Mouse (Mus musculus): Measurements from ENCODE around the gene Gna15.

Gna15 gene

DNA sequence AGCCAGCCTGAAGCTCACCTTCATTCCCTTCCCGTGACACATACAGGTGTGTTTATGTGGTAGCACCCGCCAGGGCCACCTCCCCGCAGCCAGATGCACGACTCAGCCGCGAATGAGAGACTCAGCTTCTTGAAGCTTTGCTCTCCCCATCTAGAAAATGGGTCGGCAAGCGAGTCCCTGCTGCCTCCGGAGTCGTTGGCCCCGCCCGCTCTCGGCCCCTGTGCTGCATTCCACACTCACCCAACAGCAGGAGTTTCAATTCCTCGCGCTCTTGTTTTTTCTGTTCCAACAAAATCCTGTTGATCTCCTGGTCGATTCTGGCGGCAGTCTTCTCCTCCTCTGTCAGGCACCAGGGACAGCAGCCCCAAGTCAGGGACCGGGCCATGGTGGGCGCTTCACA lies 455 bp downstream of the Gna15 start:
- DNase-seq (ENCODE audit: inconsistent ontology term), result peak; percentile 36

GRCm38 (mm10) chr10:81523142-81523541 lies 883 bp downstream of the Gna15 start:
- DNase-seq (ENCODE audit: inconsistent ontology term), result no peak

GRCm38 (mm10) chr10:81519978-81520365 lies 4.1 kb downstream of the Gna15 start:
- no peak for DNase-seq (ENCODE audit: inconsistent ontology term)

GRCm38 (mm10) chr10:81519227-81519977 lies 4.6 kb downstream of the Gna15 start:
- no peak for DNase-seq (ENCODE audit: inconsistent ontology term)

GRCm38 (mm10) chr10:81518546-81518945 lies 5.5 kb downstream of the Gna15 start:
- peak; percentile 54 for DNase-seq (ENCODE audit: inconsistent ontology term)

- no peak for DNase-seq (ENCODE audit: inconsistent ontology term)
Measured at GRCm38 (mm10) chr10:81517227-81517626, 6.8 kb downstream of the Gna15 start.

- DNase-seq (ENCODE audit: inconsistent ontology term), result no peak
Measured at GRCm38 (mm10) chr10:81513798-81514197, 10.2 kb downstream of the Gna15 start.

GRCm38 (mm10) chr10:81510246-81510810 lies 13.7 kb downstream of the Gna15 start:
- no peak for DNase-seq (ENCODE audit: inconsistent ontology term)

DNA sequence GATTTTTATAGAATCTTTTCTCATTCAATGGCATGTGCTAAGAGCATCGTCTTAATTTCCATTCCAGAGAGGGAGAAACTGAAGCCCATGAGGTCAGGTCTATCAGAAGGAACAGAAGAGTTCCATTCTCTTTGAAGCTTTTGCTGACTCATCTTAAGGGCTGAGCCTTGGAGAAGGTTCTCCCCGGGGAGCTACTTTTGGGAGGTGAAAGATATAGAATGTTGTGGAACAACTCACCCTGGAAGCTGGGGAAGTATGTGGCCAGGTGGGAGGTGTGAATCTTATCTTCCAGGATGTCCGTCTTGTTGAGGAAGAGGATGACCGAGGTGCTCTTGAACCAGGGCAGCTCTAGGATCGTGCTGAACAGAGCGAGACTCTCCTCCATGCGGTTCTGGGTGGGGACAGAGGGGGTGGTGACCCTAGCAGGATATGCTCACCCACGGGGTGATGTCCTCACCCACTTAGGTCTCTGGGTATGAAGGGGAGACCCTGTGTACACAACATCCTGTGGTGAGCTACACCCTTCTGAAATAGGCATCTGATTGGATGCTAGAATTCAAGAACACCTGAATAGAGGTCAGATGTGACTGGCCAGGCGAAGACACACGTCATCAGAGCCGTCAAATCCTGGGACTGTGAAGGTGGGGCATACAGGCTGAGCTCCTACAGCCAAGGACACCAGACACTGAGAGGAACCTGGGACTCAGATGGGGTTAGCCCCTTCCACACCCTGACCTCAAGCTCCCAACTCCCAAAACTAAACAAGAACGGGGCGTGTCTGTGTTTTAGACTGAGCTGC lies 16.1 kb downstream of the Gna15 start:
- DNase-seq (ENCODE audit: inconsistent ontology term), result no peak

DNA sequence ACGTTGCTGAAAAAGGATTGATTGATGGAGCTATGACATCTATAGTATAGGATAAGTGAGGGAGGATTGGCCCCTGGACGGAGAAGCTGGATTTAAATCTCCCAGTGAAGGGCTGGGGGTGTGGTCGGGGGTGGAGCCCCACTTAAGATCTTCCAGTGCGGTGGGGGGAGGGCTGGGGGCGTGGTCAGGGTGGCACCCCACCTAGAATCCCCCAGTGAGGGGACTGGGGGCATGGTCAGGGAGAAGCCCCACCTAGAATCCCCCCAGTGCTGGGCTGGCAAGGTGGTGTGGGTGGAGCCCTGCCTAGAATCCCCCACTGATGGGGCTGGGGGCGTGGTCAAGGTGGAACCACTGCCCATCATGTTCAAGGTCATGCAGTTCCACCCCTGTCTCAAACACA lies 16.9 kb downstream of the Gna15 start:
- no peak for DNase-seq (ENCODE audit: inconsistent ontology term)

DNA sequence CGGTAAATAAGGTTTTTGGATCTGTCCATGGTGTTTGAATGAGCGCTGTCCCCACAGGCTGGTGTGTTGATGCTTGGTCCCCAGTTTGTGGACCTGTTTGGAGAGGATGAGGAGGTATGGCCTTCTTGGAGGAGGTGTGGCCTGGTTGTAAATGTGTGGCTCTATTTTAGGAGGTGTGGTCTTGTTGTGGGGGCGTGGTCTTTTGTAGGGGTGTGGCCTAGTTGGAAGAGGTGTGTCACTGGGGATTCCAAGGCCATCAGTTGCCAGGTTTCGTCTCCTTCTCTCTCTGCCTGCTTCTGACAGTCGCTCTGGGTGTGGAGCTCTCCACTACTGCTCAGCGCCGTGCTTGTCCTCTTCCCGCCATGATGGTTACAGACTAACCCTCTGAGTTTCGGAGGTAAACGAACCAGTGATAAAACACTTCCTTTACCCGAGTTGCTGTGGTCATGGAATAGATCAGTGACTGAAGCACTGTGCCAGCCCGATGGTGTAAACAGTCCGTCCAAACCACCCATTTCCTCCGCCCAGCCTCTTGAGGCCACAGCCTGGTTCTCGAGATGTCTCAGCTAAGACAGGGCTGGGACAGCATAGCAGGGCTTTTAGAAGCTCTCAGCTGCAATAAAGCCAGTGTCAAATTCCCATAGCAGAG lies 18.9 kb downstream of the Gna15 start:
- no peak for DNase-seq (ENCODE audit: inconsistent ontology term)

DNA sequence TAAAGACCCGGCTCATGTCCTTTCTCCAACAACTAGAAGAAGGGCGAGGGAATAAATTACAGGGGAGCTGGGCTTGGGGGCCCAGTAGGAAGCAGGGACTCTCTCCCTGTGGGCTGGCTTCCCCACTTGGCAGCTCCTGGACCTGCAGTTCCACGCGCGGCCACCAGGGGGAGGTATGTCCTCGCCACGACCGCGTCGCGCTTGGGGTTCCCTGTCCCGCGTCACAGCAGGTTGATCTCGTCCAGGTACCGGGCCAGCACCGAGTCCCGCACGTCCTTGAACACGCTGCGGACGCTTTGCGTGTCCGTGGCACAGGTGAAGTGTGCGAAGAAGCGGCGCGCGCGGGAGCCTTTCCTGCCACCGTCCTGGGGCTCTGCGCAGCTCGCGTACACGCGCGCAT lies 21.4 kb downstream of the Gna15 start:
- DNase-seq (ENCODE audit: inconsistent ontology term), result peak; percentile 81

GRCm38 (mm10) chr10:81501863-81502262 lies 22.2 kb downstream of the Gna15 start:
- no peak for DNase-seq (ENCODE audit: inconsistent ontology term)

- no peak for DNase-seq (ENCODE audit: inconsistent ontology term)
Measured at GRCm38 (mm10) chr10:81500032-81500431, 24.0 kb downstream of the Gna15 start, which contains the start of gene S1pr4. Gene S1pr4 (minus strand): TSS chr10:81500132.

DNA sequence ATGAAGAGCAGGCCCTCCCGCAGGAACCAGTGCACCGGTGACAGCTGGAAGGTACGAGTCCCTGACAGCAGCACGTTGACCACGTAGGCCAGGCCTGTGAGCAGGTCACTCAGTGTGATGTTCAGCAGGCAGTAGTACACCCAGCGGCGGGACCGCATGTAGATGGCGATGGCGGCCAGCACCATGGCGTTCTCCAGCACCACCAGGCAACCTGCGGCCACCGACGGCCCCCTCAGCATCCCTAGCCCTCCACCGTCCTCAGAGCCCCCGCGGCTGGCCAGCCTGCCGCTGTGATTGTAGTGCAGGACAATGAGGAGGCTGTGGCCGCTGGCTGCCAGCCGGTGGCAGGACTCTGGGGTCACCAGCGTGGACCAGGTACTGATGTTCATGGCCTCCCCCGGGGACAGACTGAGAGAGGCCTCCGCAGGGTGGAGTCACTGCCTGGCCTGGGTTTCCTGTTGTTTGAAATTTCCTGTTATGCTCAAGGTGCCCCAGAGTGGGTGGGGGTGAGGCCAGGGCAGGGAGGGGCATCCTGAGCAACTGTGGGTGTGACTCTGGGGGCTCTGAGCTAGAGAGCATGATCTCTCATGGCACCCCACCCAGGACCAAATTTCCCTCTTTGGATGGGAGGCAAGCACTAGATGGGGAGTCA lies 24.6 kb downstream of the Gna15 start:
- no peak for DNase-seq (ENCODE audit: inconsistent ontology term)

- no peak for DNase-seq (ENCODE audit: inconsistent ontology term)
Measured at GRCm38 (mm10) chr10:81498316-81499249, 25.4 kb downstream of the Gna15 start.

DNA sequence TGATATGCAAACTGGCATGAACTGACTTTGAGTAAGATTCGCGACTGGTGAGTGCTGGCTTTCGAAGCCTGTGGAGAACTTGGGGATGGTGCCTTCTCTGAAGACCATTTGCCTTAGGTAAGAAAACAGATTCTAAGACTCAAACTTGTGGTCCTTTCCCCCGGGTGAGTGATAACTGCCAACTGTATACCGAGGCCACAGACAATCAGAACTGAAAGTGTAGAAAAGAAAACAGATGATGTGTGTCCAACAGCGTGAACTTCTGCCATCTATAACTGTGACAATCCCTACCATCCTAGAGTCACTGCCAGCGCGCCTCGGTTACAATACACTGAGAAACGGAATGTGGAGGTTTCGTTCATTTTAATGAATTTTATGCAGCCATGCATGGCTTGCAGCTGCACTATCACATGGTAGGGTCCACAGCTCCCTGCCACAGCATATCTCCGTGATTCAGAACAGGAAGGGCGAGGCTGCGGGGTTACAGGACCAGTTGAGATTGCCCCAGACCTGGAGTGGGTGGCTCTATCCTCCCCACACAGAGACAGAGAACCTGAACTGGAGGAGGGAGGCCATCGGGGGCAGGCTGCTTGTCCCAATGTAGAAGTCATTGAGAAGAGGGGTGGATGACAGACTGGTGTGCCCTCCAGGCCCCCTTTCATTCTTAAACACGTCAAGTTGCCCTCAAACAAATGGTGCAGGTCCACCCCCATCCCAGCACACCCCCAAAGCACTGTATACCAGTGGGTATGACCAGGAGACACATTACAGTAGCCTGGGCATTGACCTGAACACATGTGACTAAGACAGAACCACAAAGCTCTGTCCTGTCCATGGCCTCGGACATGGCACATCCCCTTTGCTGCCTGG lies 26.4 kb downstream of the Gna15 start:
- no peak for DNase-seq (ENCODE audit: inconsistent ontology term)

- no peak for DNase-seq (ENCODE audit: inconsistent ontology term)
Measured at GRCm38 (mm10) chr10:81496969-81497368, 27.1 kb downstream of the Gna15 start.

- DNase-seq (ENCODE audit: inconsistent ontology term), result peak; percentile 97
Measured at GRCm38 (mm10) chr10:81496264-81496901, 27.6 kb downstream of the Gna15 start, which contains the start of gene Ncln. Gene Ncln (minus strand): TSS chr10:81496392.
